Mouse (Mus musculus) MEL (cell line): ENCODE results near the gene Hdgfl2. TPM values are rescaled to one million over a fixed set of nuclear protein-coding genes. Genes with fewer than 3 reads are reported as not detected.

Experiments
- DNase-seq: peaks from one replicate; pipeline ENCODE4 v3.0.0; 2011; ENCODE audit warnings: low read depth, low spot score
- H3K27ac ChIP-seq: 2 replicates; pipeline ENCODE4 v1.5.1; 2012; ENCODE audit warnings: low read depth, mild to moderate bottlenecking, control low read depth, low read length, moderate library complexity; ENCODE audit not compliant: control insufficient read depth
- H3K27me3 ChIP-seq, 2 experiments: fragments of 150-350 bp in 1 of 2; sonication (generic) in 1 of 2; 2 replicates each; pipeline ENCODE4 v1.6.1; 2012; ENCODE audit warnings: low read length in 2 of 2, mild to moderate bottlenecking in 2 of 2, improper control_type of control experiment in 1 of 2, moderate library complexity in 1 of 2; ENCODE audit not compliant: insufficient read depth in 2 of 2, control insufficient read depth in 1 of 2
- H3K36me3 ChIP-seq, 2 experiments: 2 replicates each; pipeline ENCODE4 v1.6.1; 2012 to 2014; ENCODE audit warnings: low read length in 2 of 2, improper control_type of control experiment in 1 of 2, inconsistent platforms in 1 of 2, mild to moderate bottlenecking in 1 of 2; ENCODE audit not compliant: insufficient read depth in 2 of 2, control insufficient read depth in 1 of 2
- H3K4me1 ChIP-seq, 2 experiments: fragments of 150-350 bp in 1 of 2; sonication (generic) in 1 of 2; 2 replicates each; pipeline ENCODE4 v1.6.1; 2012; ENCODE audit warnings: low read length in 2 of 2, improper control_type of control experiment in 1 of 2, mild to moderate bottlenecking in 1 of 2; ENCODE audit not compliant: insufficient read depth in 2 of 2, control insufficient read depth in 1 of 2
- H3K4me3 ChIP-seq, 2 experiments: fragments of 150-350 bp in 1 of 2; sonication (generic) in 1 of 2; 2 replicates each; pipeline ENCODE4 v1.5.1; 2012; ENCODE audit warnings: low read depth in 2 of 2, low read length in 2 of 2, mild to moderate bottlenecking in 2 of 2, moderate library complexity in 2 of 2, control low read depth in 1 of 2, improper control_type of control experiment in 1 of 2; ENCODE audit not compliant: control insufficient read depth in 1 of 2, insufficient read depth in 1 of 2
- H3K79me2 ChIP-seq: 2 replicates; pipeline ENCODE4 v1.6.1; 2012; ENCODE audit warnings: mild to moderate bottlenecking, low read length, moderate library complexity; ENCODE audit not compliant: control insufficient read depth, poor library complexity, insufficient read depth
- H3K9ac ChIP-seq: 2 replicates; pipeline ENCODE4 v1.6.1; 2012; ENCODE audit warnings: low read depth, mild to moderate bottlenecking, control low read depth, low read length, moderate library complexity; ENCODE audit not compliant: control insufficient read depth, poor library complexity, severe bottlenecking
- H3K9me3 ChIP-seq: fragments of 150-350 bp; sonication (generic); replicated peaks from 2 replicates; pipeline ENCODE4 v1.6.1; 2012; ENCODE audit warnings: mild to moderate bottlenecking, low read length, improper control_type of control experiment, moderate library complexity; ENCODE audit not compliant: insufficient read depth
- CHD1 ChIP-seq: IDR thresholded peaks from 2 replicates; pipeline ENCODE4 v1.6.1; 2012; ENCODE audit warnings: low read depth, mild to moderate bottlenecking, inconsistent platforms, low read length, improper control_type of control experiment
- CTCF ChIP-seq, 3 experiments: IDR thresholded peaks in 2 of 3; conservative IDR thresholded peaks in 1 of 3; 2 replicates each; pipeline ENCODE4 v1.5.1; 2011 to 2012; ENCODE audit warnings: low read length in 3 of 3, low read depth in 2 of 3, mild to moderate bottlenecking in 2 of 3, improper control_type of control experiment in 1 of 3, inconsistent platforms in 1 of 3, mixed read lengths in 1 of 3, moderate library complexity in 1 of 3; ENCODE audit not compliant: control insufficient read depth in 1 of 3, insufficient read depth in 1 of 3, poor library complexity in 1 of 3, severe bottlenecking in 1 of 3
- EP300 ChIP-seq, 2 experiments: IDR thresholded peaks; 2 replicates each; pipeline ENCODE4 v1.6.1; 2011; ENCODE audit warnings: improper control_type of control experiment in 2 of 2, low read length in 2 of 2, low read depth in 1 of 2, mild to moderate bottlenecking in 1 of 2
- HCFC1 ChIP-seq: IDR thresholded peaks from 2 replicates; pipeline ENCODE4 v1.6.1; 2012; ENCODE audit warnings: low read depth, mild to moderate bottlenecking, inconsistent platforms, low read length, improper control_type of control experiment, moderate library complexity
- KAT2A ChIP-seq: conservative IDR thresholded peaks from 2 replicates; pipeline ENCODE4 v1.6.1; 2012; ENCODE audit warnings: low read depth, low read length, improper control_type of control experiment, inconsistent platforms
- MAX ChIP-seq: IDR thresholded peaks from 2 replicates; pipeline ENCODE4 v1.6.1; 2011; ENCODE audit warnings: low read length, improper control_type of control experiment
- MYB ChIP-seq: IDR thresholded peaks from 2 replicates; pipeline ENCODE4 v1.6.1; 2011; ENCODE audit warnings: mild to moderate bottlenecking, low read depth, low read length, improper control_type of control experiment
- NELFE ChIP-seq: IDR thresholded peaks from 2 replicates; pipeline ENCODE4 v1.6.1; 2011; ENCODE audit warnings: low read depth, low read length, improper control_type of control experiment
- POLR2A ChIP-seq, 2 experiments: IDR thresholded peaks; 2 replicates each; pipeline ENCODE4 v1.6.1; 2011 to 2012; ENCODE audit warnings: low read length in 2 of 2, mild to moderate bottlenecking in 2 of 2, control low read depth in 1 of 2, improper control_type of control experiment in 1 of 2, low read depth in 1 of 2, moderate library complexity in 1 of 2; ENCODE audit not compliant: control insufficient read depth in 1 of 2, insufficient read depth in 1 of 2, poor library complexity in 1 of 2
- POLR2AphosphoS2 ChIP-seq: IDR thresholded peaks from 2 replicates; pipeline ENCODE4 v1.6.1; 2011; ENCODE audit warnings: low read length, improper control_type of control experiment
- POLR2AphosphoS5 ChIP-seq: IDR thresholded peaks from 2 replicates; pipeline ENCODE4 v1.6.1; 2012; ENCODE audit warnings: low read depth, borderline replicate concordance, mild to moderate bottlenecking, inconsistent platforms, low read length, moderate library complexity, mixed read lengths
- RAD21 ChIP-seq: IDR thresholded peaks from 2 replicates; pipeline ENCODE4 v1.6.1; 2011; ENCODE audit warnings: mild to moderate bottlenecking, low read depth, low read length, improper control_type of control experiment
- TAL1 ChIP-seq: IDR thresholded peaks from 2 replicates; pipeline ENCODE4 v1.6.1; 2012; ENCODE audit warnings: mild to moderate bottlenecking, inconsistent platforms, low read length, moderate library complexity, mixed read lengths
- TBP ChIP-seq: IDR thresholded peaks from 2 replicates; pipeline ENCODE4 v1.8.0; 2011; ENCODE audit warnings: low read depth, low read length, improper control_type of control experiment
- UBTF ChIP-seq: IDR thresholded peaks from 2 replicates; pipeline ENCODE4 v1.6.1; 2012; ENCODE audit warnings: low read depth, mild to moderate bottlenecking, inconsistent platforms, low read length, improper control_type of control experiment, moderate library complexity, borderline replicate concordance; ENCODE audit not compliant: insufficient read depth
- USF2 ChIP-seq, 2 experiments: IDR thresholded peaks; 2 replicates each; pipeline ENCODE4 v1.6.1; 2011 to 2012; ENCODE audit warnings: improper control_type of control experiment in 2 of 2, low read length in 2 of 2, borderline replicate concordance in 1 of 2, inconsistent platforms in 1 of 2, low read depth in 1 of 2, mild to moderate bottlenecking in 1 of 2; ENCODE audit not compliant: insufficient read depth in 1 of 2
- ZNF384 ChIP-seq: IDR thresholded peaks from 2 replicates; pipeline ENCODE4 v1.6.1; 2012; ENCODE audit warnings: low read depth, mild to moderate bottlenecking, inconsistent platforms, low read length, improper control_type of control experiment
- polyA plus RNA-seq, 2 experiments: library from polyadenylated mRNA; stranded (reverse) in 1 of 2; unstranded in 1 of 2; fragments of >175 nt in 1 of 2; fragments of >200 nt in 1 of 2; gene quantifications; 2 replicates each; pipeline versions ENCODE4 v1.2.1 to v1.2.4; 2012; ENCODE audit warnings: low replicate concordance in 2 of 2, low read depth in 1 of 2; ENCODE audit not compliant: insufficient read length in 2 of 2, insufficient read depth in 1 of 2, missing spikeins in 1 of 2
- total RNA-seq: library from RNA; depleted of rRNA; stranded (reverse); fragments of 300-350 nt; gene quantifications from 2 replicates; pipeline ENCODE4 v1.2.3, GENCODE M21; 2012

Hdgfl2 gene
- total and polyA plus RNA-seq, 3 experiments, result 71.9 to 132 TPM; not detected in 1

- TF ChIP-seq MAX, result no peak
- TF ChIP-seq TAL1, result no peak
- TF ChIP-seq ZNF384, result no peak
- no peak for TF ChIP-seq USF2 (IDR thresholded peaks at IDR 0.05; ENCODE audit: borderline replicate concordance in 1 of 2, insufficient read depth in 1 of 2, low read depth in 1 of 2, low read length in 2 of 2)
- TF ChIP-seq TBP, result no peak
- TF ChIP-seq CHD1, result no peak
- no peaks in the 10 kb centered on the region for H3K27me3 ChIP-seq
- no peak overlapping the region for H3K9ac ChIP-seq
- no peaks in the 10 kb centered on the region for H3K36me3 ChIP-seq
- H3K4me3 ChIP-seq, result no peak overlapping the region
- no peaks in the 10 kb centered on the region for H3K79me2 ChIP-seq
- H3K4me1 ChIP-seq, result no peaks in the 10 kb centered on the region
- H3K27ac ChIP-seq, result no peak overlapping the region
- H3K9me3 ChIP-seq, result no peaks in the 10 kb centered on the region
- no peak for DNase-seq
Measured at GRCm38 (mm10) chr17:56125276-56125630, 45.8 kb downstream of the Hdgfl2 start.

DNA sequence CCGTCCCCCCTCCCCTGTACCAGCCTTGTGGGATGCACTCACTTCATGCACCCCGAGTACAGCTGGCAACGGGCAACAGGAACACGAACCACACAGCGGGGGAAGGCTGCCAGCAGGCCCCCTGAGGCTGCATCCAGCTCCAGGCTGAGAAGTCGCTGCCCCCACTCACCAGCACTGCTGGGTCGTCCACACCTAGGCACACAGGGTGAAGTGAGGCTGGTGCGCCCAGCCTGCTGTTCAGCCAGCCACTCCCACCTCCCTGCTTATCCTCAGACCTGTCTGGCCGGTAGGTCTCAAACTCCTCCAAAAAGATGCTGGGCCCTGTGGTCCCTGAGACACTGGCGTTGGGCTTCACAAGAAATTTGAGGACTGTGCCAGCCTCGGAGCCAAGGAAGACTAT is 46.7 kb downstream of the Hdgfl2 start:
- no peaks in the 10 kb centered on the region for H3K4me1 ChIP-seq
- DNase-seq, result no peak
- H3K36me3 ChIP-seq, result no peaks in the 10 kb centered on the region
- no peak overlapping the region for H3K9ac ChIP-seq
- H3K4me3 ChIP-seq, result no peak overlapping the region
- H3K27me3 ChIP-seq, result no peaks in the 10 kb centered on the region
- H3K27ac ChIP-seq, result no peak overlapping the region
- TF ChIP-seq UBTF (no peak), KAT2A (no peak), TAL1 (no peak), CTCF (IDR thresholded peaks at IDR 0.05 in 2 of 3, conservative IDR thresholded peaks at IDR 0.05 in 1 of 3; ENCODE audit: control insufficient read depth in 1 of 3, insufficient read depth in 1 of 3, low read depth in 2 of 3, low read length in 3 of 3, poor library complexity in 1 of 3, severe bottlenecking in 1 of 3) (no peak), MYB (no peak), NELFE (no peak), TBP (no peak), POLR2A (IDR thresholded peaks at IDR 0.05; ENCODE audit: control insufficient read depth in 1 of 2, insufficient read depth in 1 of 2, low read depth in 1 of 2, low read length in 2 of 2, poor library complexity in 1 of 2) (no peak), POLR2AphosphoS2 (no peak), POLR2AphosphoS5 (no peak), HCFC1 (no peak)
- H3K9me3 ChIP-seq, result no peaks in the 10 kb centered on the region
- H3K79me2 ChIP-seq, result no peaks in the 10 kb centered on the region

DNA sequence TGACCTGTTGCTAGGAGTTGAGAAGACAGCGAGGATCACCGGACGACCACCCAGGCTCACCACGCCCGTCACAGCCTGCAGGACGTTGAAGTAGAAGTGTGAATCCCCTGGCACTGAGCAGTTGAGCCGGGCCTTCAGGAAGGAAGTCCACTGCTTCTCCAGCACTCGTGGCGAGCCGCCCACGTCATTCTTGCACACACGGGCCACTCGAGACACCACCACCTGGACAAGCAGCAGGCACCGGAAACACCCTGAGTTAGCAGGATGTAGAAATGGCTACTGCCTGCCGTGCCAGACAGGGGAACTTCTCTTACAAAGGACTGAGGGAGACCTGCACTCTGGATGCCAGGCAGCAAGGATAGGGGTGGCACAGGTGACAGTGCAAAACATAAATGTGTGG is 48.8 kb downstream of the Hdgfl2 start:
- H3K36me3 ChIP-seq, result peaks cover 0 to 2% of the 10 kb centered on the region in 2 experiments; a peak in 1 of 4 replicates
- DNase-seq, result no peak

More for the DNA sequence above, 48.8 kb downstream of the Hdgfl2 start:
- no peak overlapping the region for H3K9ac ChIP-seq
- no peaks in the 10 kb centered on the region for H3K79me2 ChIP-seq
- H3K27me3 ChIP-seq, result no peaks in the 10 kb centered on the region
- no peak overlapping the region for H3K4me3 ChIP-seq
- H3K27ac ChIP-seq, result no peak overlapping the region
- H3K4me1 ChIP-seq, result peaks cover 0 to 3% of the 10 kb centered on the region in 2 experiments; a peak in 1 of 4 replicates
- H3K9me3 ChIP-seq, result no peaks in the 10 kb centered on the region
- TF ChIP-seq POLR2A (IDR thresholded peaks at IDR 0.05; ENCODE audit: control insufficient read depth in 1 of 2, insufficient read depth in 1 of 2, low read depth in 1 of 2, low read length in 2 of 2, poor library complexity in 1 of 2) (no peak), EP300 (IDR thresholded peaks at IDR 0.05; ENCODE audit: low read depth in 1 of 2, low read length in 2 of 2) (no peak), TBP (no peak), HCFC1 (no peak), RAD21 (no peak)
- TF ChIP-seq, all 39 proteins: peak for 0
